Mouse (Mus musculus) testis, adult 2 months (tissue): Measurements from ENCODE around the gene Hormad1.

Experiments used
- CTCF ChIP-seq: fragments of 200-500 bp; IDR thresholded peaks from 2 replicates; pipeline ENCODE4 v1.5.1; 2012; ENCODE audit warnings: low read depth, mild to moderate bottlenecking, inconsistent platforms, low read length, moderate library complexity; ENCODE audit not compliant: control insufficient read depth, insufficient read depth, insufficient replicate concordance
- POLR2A ChIP-seq: fragments of 200-500 bp; IDR thresholded peaks from 2 replicates; pipeline ENCODE4 v1.6.1; 2012; ENCODE audit warnings: low read depth, mild to moderate bottlenecking, inconsistent platforms, low read length, moderate library complexity; ENCODE audit not compliant: control insufficient read depth

DNA sequence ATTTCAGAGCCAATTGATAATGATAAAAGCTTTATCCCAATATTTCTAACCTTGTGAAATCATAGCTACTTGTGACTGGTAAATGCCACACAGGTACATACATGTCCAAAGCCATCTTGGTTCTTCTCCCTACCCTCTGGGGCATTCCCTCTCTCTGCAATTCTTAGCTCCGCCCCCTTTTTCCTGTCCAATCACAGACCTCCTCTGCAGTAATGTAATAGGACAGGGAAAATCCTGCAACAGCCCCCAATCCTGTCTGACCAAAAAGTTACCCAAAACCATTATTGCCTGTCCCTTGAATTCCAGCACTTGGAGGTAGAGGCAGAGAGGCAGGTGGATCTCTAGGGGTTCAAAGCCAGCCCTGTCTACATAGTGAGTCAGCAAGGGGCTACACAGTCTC, 61.8 kb downstream of the Hormad1 start:
- TF ChIP-seq POLR2A, result no peak
- TF ChIP-seq CTCF, result no peak
